Mouse (Mus musculus) gastrocnemius, adult 8-10 months (tissue): ENCODE data around the gene Zfp366. TPM values are rescaled to one million over a fixed set of nuclear protein-coding genes. Genes with fewer than 3 reads are reported as not detected.

Source experiments
- DNase-seq, 2 experiments: peaks; one replicate each; pipeline ENCODE4 v3.0.0; 2022; ENCODE audit warnings: low spot score in 2 of 2
- total RNA-seq, 4 experiments: library from RNA; stranded (reverse); gene quantifications; 2 replicates each; pipeline ENCODE4 v1.2.4; 2022

Gene Zfp366
- total RNA-seq, 4 experiments from 2014 or later: 2.2 to 3.6 (median 2.8) TPM

DNA sequence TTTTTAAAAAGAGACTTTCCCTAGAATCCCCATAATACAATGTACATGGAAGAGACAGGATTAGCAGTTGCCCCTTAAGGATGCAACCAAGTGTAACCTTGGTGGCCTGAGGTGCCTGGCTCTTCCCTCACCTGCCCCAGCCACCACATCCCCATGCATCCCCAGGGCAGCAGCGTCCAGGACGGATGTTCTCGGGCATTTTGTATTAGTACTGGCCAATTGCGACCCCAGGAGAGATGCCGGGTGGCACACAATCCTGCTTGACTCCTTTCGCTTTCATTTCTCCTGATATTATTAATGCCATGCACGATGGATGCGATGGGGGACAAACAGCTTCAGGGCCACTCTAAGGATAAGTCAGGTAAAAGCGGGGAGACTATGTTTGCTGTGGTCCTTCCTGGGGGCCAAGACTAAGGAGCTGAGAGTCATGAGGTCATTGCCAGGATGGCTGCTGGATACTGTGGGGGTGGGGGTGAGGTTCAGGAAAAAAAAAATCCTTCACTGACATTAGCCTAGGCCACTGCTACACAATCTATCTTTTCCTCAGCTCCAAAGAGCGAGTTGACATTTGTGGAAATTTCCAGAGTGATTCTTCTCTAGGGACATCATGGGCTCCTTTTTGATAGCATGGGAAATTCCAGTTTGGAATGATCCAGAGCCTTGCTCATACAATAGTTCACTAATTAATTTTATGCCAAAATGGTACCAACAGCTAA lies 1.7 kb downstream of the Zfp366 start:
- no peak for DNase-seq

DNA sequence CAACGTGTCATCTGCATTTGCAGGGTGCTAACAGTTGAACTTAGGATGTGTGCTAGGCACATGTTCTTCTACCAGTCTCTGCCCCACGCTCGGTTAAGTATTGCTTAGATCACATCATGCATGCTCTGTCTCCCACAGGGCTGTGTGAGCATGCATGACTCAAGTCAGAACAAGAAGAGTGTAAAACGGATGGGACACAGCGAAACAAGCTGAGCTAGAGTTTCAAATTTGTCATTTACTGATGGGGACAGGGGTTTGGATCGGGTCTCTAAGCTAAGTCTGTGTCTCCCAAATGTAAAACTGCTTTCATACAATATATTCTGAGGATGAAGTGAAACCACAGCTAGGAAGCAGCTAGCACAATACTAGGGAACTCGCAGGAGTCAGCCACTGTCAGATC lies 2.2 kb downstream of the Zfp366 start:
- DNase-seq: no peak

DNA sequence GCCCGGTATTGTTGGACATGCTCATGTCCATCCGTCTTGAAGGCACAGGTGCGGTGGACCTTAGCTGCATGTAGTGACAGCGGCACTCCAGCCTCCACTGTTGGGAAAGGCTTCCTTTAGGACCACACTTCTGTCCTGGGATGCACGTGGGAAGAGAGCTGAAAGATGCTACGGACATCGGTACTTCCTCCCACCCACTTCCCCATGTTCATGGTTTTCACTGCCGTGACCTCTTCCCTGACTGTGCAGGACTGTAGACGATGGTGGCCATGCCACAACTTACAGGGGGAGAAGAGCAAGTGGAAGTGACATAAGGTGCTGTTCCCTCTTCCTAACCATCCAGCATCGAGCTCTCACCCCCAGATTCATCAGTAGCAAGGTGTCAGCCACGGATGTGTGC lies 2.8 kb downstream of the Zfp366 start:
- DNase-seq: no peak

DNA sequence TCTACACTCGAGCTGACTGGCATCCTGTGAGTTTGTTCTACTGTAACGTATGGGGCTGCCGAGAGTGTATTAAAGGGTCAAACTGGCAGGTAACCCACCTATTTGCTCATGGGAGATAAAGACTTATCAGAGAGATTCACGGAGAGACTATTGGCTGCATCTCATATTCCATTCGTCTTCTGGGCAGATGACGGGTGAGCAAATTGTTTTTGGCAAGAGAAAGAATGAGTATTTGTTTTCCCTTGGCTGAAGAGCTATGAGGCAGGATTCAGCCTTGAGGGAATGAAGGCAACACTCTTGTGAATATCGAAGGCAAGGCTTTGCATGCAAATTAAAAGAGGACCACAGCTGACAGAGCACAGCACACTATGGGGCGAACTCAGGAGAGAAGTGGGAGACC lies 4.0 kb downstream of the Zfp366 start:
- DNase-seq: no peak

DNA sequence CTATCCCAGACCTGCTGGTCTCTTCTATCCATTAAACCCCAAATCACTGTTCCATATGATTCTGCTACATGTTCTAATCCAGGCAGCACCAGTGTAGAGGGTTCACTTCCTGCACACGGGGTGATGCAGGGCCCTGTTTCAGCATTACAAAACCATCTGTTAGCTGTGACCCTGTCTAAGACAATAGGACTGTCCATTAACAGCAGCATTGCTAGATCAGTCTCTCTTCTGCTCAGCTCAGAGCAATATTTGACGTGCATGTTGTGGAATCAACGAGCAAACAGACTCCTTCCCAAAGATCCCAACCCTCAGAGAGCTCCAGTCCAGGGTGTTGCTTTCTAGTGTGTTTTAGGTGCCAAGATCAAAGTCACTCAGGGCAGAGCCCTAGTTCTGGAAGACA lies 5.0 kb downstream of the Zfp366 start:
- no peak for DNase-seq

DNA sequence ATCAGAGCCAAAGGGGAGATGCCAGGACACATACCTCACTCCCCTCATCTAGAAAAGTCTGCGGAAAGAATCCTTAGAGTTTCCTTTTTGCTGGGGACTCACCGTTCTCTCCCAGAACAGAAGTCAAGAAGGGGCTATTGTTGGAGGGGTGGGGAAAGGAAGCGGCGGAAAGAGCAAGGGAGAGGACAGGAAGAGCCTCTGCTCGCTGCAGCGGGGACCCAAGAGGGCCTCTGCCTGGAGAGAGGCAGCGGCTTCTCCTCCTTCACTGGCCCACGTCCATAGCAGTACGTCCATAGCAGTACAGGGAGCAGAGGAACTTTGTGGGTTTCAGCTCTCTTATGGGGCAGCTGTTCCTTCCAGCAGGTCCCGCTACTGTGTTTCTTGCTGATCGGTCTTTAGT lies 5.8 kb downstream of the Zfp366 start:
- DNase-seq: no peak

DNA sequence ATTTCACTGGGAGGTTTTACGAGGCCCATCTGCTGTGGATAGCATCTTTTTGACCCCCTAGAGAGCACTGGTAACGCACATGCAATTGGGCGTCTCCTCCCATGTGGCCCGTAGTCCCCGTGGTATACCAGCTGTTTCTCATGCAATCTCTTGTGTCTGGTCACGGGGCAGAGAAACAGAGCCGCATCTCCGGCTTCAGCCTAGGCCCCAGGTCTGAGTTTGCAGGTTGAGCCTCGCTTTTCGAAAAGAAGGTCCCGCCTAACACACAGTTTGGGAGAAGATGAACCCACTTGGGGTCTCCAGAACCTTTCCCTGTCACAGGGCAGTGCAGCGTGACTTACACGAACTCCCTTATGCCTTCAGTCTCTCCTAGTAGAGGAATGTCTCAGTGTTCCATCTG lies 6.4 kb downstream of the Zfp366 start:
- DNase-seq: no peak

DNA sequence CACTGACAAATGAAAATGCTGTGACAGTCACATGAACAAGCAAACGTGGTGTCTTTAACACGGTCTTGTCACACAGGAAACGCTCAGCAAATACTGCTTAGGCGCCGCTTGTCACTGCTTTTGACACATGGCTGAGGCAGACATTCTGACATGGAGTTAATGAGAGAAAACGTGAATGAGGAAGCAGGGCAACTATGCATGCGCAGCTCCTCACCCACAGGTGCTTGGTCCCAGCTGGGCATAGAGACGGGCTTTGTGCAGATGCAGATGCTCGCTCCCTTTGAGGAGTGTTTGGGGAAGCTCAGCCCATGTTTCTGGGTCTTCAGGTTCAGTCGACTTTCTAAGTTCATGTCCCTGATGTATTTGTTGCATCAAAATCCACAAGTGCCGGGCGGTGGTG lies 11.7 kb downstream of the Zfp366 start:
- no peak for DNase-seq

DNA sequence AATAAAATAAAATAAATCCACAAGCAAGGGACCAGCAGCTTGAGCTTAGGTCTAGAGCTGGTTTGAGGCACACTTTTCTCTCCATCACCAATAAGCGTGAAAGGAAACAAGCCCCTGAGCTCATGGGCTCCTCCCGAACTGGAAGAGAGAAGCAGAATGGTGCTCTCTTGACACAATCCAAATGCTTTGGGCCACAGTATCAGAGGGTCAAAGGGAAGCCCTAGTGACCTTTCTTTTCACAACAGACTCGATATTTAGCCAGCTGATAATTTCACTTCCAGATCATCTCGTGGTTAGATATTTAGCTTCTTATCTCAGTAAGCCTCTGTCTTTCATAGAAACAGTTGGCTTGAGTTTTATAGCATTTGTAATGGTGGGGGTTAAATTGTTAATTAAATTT lies 12.2 kb downstream of the Zfp366 start:
- no peak for DNase-seq

DNA sequence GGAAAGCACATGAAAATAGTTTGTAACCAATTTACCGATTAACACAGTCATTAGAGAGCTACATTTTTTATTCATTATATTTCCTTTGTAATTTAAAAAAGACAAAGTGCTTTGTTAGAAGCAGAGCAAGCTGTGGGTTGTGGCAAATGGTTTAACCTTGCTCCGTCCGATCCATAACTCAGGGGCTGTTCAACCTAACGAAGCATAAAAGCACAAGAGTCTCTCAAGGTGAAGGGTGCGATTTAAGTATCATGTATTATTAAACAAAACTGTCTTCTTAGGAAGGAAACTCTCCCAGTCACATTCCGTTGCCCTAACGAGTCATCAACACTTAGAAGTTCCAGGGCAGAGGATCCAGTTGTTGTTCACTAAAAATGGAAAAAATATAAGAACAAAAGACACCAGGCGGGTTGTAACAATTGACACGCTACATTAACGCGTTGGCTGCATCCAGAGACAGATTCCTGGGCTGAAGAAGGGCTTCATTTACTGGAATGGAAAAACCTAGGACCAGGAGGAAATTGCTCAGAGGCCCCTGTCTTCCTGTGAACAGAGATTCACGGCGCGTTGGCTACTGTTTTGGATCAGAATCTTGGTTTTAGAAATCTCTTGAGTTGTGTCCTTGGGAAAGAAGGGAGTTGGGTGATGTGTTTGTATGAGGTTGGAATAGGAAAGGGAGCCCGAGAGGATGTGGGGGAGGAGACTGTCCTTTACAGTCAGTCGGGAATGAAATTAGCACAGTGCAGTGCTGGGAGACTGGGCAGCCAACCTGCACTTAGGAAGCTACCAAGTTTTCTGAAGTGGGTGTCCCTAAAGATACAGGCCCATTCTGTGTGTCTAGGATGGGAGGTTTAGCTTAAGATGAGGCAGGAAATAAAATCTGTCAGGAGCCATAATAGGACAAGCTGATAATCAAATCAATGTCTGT lies 17.3 kb downstream of the Zfp366 start:
- no peak for DNase-seq

DNA sequence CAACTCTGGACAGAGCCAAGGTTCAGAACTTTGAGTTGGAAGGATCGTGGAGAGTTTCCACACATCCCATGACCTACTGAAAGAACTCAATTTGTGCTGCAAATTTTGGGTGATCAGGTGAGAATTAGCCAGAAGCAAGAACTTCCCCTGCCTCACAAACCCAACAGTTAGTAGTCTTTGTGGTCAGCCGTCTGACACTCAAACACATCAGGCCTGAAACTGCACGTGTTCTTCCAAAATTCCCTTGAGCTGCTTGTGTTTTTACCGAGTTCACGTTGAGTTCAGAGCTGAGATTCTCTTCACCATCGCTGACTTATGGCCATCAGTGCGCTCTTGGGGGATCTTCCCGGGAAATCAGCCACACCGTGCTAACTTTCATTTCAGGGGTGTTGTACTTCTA lies 22.6 kb downstream of the Zfp366 start:
- DNase-seq: no peak

DNA sequence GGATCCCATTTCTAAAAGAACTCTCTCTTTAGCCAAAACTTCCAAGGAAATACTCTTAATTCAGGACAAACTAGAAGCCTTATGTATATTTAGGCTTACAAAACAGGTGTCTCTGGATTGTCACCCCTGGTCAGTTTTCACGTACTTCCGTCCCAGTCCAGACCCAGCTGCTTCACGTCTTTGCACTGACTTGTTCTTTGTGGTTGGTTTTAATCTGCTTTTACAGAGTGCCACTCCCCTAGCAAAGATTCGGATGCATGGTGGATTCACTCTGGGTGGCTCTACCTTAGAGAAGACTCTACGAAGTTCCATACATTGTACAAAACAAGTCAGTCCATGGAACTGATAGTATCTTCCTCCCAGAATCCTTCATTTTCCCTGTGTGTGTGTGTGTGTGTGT lies 25.2 kb downstream of the Zfp366 start:
- no peak for DNase-seq

DNA sequence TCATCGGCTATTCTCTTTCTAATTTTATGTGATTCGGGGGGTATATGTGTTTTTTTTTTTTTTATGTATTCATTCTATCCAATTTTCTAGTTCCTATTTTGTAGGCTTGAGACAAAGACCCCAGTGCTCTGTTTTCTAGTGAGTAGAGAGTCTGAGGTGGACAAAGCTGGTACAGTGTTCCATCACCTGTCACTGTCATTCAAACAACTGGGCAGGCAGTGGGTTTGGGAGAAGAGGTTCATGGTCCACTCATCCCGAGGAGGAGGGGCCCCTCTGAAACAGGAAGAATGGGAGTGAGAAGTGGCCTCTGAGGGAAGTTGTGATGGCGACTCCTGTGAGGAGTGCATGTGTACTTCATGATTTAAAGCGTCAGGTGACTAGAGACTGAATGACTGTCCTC lies 26.2 kb downstream of the Zfp366 start:
- DNase-seq: no peak

DNA sequence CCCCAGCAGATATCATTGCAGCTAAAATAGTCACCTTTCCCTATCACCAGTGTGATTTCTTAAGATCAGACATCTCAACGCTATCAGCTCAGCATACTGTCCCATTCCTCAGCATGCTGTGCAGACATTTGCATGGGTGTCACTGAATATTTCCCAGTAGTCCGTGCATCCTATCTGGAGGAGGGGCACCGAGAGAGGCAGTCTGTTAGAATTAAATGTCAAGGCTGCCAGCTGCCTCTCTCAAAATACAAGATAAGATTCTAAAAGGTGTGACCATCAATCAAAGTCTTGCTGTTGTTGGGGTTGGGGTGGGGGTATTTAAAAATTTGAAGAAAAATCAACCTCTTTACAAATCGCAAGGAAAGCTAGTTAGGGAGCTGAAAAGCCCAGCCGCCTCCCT lies 28.4 kb downstream of the Zfp366 start:
- DNase-seq: no peak

DNA sequence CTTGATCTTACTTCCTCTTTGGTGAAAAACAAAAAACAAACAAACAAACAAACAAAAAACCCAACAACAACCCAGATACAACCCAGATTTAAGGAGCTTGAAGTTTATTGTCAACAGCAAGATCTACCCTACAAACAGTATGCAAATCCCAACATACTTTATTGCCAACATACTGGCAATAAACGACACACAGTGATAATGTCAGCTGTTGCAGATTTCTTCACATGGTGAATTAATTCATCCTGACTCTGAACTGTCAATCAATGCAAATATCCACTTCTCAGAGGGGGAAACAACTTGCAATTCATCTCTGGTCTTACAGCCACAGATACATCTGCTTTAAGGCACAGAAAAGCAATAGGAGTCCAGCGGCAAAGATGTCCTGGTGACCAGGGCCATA lies 31.4 kb downstream of the Zfp366 start:
- no peak for DNase-seq

DNA sequence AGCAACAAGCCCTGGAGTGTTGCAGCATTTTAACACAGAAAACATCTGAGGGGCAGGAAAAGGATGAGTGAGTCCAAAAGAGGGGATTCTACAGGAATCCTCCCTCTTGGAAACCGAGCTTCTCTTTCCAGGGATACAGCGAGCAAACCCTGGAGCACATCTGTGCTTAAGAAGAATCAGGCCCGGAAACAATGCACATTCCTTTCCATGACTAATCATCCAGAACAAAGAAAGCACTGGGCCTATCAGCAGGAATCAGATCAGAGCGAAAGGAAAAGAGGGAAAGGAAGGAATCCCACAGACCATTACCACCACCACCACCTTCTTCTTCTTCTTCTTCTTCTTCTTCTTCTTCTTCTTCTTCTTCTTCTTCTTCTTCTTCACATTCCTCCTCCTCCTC lies 33.4 kb downstream of the Zfp366 start:
- no peak for DNase-seq

DNA sequence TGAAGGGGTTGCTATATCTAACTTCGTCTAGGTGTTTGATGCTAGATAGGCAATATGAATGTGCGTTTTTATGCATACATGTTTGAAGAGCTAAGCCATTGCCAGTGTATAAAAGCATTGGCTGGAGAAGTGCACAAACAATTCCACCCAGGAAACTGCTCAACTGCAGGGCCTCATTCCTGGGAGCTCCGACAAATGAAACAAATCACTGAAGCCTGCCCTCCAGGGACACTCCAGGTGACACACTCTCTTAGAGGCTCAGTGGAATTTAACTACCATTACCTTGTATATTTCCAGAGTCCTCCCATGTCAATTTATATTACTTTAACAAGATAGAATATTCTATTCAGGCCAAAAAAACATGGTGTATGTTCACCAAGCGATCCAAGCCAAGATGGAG lies 35.0 kb downstream of the Zfp366 start:
- DNase-seq: no peak

DNA sequence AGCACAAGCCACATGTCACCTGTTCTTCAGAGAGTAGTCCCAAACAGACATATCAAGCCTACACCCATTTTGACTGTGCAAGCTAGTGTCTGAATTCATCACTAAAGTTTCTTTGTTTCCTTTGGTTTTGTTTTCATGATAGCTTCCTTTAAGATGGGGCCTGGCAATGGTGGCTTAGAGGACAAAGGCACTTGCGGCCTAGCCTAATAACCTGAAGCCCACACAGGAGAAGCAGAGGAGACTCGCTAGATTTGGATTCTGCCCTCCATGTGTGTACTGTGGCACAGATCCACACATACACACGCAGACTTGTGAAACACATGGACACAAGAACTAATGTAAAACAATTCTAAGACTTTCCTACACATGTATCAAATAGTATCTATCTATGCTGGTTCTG lies 37.4 kb downstream of the Zfp366 start:
- DNase-seq: no peak

DNA sequence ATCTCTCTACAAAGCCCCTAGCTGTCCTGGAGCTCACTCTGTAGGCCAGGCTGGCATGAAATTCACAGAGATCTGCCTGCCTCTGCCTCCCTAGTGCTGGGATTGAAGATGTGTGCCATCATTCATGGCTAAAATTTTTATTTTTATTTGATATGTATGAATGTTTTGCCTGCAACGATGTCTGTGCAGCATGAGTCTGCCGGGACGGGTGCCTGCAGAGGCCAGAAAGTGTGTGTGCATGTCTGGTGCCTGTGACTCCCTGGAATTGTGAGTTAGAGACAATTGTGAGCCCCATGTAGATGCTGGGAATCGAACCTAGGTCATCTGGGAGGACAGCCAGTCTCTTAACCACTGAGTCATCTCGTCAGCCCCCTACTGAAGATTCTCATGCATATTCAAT lies 37.9 kb downstream of the Zfp366 start:
- DNase-seq: no peak

DNA sequence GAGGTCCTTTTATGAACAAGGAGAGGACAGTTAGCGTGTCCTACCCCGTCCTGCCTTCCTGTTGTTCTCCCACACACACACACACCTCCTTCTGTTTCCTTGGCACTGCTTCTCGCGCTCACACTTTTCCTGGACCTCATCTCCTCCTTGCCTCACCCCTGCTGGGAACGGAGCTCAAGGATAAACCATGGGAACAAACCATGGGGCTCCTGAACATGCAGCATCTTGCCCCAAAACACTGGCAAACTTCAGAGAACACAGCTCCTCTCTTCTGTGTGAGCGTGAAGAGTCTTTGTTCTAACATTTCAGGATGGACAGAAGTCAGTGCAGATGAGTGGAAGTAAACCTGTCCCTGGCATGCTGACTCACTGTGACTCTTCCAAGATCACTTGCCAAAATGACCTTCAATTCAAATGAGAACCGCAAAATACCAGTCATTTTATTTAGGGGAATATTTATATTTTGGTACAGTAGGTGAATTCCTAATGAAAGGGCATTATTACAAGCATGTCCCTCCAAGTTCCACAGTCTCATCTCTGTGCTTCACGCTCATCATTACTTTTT lies 38.8 kb downstream of the Zfp366 start:
- DNase-seq: no peak

DNA sequence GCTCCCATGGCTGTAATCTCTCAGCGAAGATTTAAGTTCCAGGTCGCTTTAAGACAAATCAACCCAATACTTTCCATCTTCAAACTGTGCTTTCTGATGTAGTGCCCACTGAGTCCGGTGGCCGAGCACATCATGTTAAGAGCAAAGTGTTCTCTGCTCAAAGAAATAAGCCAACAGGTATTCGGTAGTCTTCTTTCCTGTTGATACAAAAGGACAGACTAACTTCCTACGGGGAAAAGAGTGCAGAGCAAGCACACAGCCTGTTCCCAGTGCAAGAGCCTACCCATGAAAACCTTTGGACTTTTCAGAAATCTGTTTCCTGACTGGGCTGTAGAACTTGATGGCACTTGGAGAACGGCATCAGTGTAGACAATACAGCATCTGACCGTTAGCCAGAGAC lies 39.3 kb downstream of the Zfp366 start:
- DNase-seq: no peak

DNA sequence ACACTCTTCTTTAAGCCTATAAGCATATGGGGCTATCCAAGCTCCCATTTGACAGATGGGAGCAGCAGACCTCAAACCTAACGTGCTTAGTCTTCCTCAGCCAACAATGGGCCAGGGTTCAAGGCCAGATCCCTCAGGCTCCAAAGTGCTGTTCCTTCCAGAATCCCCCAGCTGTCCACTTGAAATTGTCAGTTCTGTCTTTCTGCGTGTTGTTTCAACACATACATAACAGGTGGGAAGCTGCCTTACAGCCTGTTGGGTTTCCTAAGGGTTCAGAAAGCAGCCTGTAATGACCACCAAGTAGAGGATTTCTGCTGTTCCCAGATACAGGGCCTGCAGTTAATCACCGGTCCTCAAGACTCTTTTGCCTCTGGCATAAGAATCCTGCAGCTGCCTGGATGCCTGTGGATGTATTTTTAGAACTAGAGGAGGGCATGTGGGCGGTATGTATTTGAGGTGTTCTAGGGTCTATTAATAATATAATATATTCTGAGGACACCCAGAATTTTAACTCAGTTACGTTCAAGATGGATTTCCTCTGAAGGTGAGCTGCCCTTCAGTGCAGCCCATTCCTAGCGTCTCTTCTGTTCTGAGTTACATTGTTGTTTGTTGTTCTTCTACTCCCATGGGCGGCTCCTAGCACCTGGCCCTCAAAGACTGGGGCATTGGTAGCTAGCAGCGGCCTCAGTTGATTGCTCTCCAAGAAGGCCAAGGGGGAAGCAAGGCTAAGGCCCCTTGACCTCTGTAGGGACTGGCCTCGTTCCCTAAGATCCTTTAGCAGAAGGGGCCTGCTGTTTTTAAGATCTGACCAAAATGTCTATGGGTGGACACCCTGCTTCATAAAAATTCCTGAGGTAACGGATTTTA lies 41.0 kb downstream of the Zfp366 start:
- no peak for DNase-seq
